In genomic region chr10:126185410-126185809, GRCm38 (mm10) we compare ENCODE assay signal across 10 mouse cellular contexts.
"Had no signal": no experiment of that assay in that cellular context is flagged by ENCODE, and none has a peak within 500 bp of the region (broad histone marks: within the 10 kb centered on the region; RNA-seq: fewer than 3 reads in every experiment).

No protein-coding gene starts in this region.

- DNase-seq: kidney, adult 18-20 months; kidney, adult 9 months; kidney, postnatal 14 days; liver, embryonic 13.5 days; lung, adult 2 months; thymus, adult 2 months; thymus, postnatal 14 days; thymus, postnatal 4 days had no signal

- ATAC-seq: intestine, embryonic 16.5 days; midbrain, embryonic 13.5 days had no signal
